Mouse (Mus musculus) adipocyte (in vitro differentiated cells): Measurements from ENCODE around the gene Myo1e.

ENCODE experiments used
- DNase-seq: peaks from one replicate; pipeline ENCODE4 v3.0.0-alpha.2; 2016; ENCODE audit warnings: low spot score

The Myo1e gene

GRCm38 (mm10) chr9:70284584-70285140 lies 77.5 kb downstream of the Myo1e start:
- DNase-seq = peak; percentile 26

GRCm38 (mm10) chr9:70290785-70291184 lies 83.6 kb downstream of the Myo1e start:
- no peak for DNase-seq

- DNase-seq = no peak
Measured at GRCm38 (mm10) chr9:70296916-70297315, 89.8 kb downstream of the Myo1e start.

DNA sequence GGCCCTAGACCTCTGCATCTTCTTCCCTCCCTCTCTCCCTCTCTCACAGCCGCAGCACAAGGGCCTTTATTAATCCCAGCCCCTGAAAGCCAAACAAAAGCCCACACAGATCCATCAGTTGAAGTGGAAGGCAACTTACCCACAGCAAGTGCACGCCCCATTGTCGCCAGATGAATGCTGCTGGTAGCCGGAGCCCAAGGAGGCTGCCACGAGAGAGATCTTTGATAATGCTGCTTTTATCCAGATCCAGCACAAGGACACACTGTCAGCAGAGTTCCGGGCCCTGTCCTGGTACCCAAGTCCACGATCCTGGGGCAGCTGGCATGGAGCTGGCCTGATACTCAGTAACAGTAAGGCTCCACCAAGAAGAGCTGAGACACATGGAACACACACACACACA lies 91.1 kb downstream of the Myo1e start:
- DNase-seq = no peak

DNA sequence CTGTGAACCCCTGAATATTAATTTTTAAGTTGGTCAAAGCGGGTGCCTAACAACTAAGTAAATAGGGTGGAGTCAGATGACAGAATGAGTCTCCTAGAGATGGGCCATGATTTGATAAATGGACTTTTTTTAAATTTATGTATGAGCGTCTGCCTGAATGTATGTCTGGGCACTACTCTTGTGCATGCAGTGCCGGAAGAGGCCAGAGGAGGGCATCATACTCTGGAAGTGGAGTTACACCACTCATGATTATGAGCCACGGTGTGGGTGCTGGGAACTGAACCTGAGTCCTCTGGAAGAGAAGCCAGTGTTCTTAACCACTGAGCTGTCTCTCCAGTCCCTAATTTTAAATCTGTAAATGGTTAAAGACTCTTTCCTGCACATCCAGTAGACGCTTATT lies 93.6 kb downstream of the Myo1e start:
- no peak for DNase-seq

- no peak for DNase-seq
Measured at GRCm38 (mm10) chr9:70301598-70301997, 94.4 kb downstream of the Myo1e start.

- DNase-seq = no peak
Measured at GRCm38 (mm10) chr9:70304901-70305300, 97.8 kb downstream of the Myo1e start.

- DNase-seq = no peak
Measured at GRCm38 (mm10) chr9:70310046-70310445, 102.9 kb downstream of the Myo1e start.

GRCm38 (mm10) chr9:70314019-70314418 lies 106.9 kb downstream of the Myo1e start:
- DNase-seq = no peak

DNA sequence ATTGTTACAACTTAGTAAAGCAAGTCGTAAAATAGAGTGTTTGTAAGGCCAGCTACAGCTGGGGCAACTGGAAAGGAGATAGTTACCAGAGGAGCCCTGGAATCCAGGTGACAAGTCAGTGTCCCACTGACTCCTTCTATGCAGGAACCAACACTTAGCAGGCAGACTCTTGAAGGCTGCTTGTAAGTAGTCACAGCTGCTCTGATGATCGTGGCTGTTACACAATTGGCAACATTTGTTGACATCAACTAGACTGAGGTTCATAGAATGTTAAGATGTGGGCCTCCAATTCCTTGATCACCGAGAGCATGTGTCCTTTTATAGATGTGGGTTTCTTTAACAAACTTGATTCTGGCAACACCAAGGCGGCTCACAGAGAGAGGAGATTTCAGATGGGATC lies 108.0 kb downstream of the Myo1e start:
- DNase-seq = peak; percentile 7

GRCm38 (mm10) chr9:70318601-70319000 lies 111.5 kb downstream of the Myo1e start:
- DNase-seq = peak; percentile 27

- DNase-seq = no peak
Measured at GRCm38 (mm10) chr9:70324336-70324735, 117.2 kb downstream of the Myo1e start.

GRCm38 (mm10) chr9:70325880-70326595 lies 118.9 kb downstream of the Myo1e start:
- DNase-seq = no peak

DNA sequence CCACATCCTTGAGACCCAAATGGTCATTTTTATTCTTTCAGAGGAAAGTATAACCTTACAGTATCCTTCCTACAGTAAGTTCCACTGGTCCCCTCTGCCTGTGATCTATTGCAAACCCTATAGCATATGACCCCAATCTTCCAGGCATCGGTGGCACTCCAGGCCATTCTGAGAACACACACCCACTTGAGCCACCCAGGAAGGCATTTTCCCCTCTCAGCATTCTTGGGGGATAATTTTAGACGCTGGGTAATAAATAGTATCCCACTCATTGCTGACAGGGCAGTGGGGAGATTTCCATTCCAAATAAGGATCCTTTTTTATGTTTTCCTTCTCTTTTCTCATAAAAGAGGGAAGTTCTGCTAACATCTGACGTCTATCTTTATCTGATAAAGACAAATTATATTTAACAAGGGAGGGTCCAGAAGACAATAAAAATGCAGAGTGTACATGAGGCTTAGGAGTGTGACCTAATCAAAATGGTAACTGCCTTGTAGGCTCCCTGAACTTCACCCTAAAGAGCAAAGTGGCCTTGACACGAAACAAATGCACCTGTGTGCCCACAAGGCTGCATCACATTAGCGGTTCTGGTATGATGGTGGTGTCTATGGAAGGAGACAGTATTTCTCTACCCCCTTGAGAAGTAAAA lies 121.2 kb downstream of the Myo1e start:
- DNase-seq = no peak

DNA sequence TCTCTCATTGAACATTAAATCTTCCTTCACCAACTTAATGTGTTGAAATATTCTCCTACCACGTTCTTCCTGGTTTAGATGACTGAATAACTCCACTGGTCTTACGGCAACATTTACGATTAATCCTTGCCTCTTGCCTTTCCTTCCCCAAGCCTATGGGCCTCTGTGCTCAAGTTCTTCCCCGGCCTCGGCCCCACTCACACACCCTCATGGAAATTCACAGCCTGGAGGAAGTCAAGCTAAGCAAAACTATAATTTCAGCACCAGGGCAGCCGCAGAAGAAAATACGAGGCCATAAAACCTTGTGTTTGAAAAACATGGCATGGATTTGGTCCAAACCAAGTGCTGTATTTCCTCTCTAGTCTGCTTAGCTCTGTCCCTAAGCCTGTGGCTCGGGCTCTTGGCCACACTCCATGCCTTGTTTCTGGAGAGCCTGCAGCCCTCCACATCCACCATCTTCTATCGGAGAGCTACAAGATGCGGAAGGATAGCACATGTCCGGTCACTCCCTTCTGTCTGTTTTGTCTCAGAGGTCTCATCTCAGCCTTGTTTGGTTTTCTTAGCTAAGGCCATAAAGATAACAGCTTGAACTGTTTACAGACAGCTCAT lies 124.7 kb downstream of the Myo1e start:
- DNase-seq = no peak

DNA sequence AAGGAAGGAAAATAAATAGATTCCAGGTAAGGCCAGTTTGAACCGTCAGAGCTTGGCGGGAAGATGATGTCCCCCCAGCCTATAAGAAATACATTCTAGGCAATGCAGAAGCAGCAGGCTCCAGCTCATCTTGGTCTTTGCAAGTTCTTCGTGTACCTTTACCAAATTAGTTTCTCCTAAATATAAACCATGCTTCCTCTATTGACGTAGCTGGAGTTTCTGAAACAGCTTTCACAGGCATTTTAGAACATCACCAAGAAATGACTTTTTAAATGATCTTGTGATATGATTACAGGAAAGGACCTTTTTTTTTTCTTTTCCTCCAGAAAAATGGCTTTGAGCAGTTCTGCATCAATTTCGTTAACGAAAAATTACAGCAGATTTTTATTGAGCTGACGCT lies 131.2 kb downstream of the Myo1e start:
- no peak for DNase-seq

- DNase-seq = no peak
Measured at GRCm38 (mm10) chr9:70338894-70339293, 131.7 kb downstream of the Myo1e start.

DNA sequence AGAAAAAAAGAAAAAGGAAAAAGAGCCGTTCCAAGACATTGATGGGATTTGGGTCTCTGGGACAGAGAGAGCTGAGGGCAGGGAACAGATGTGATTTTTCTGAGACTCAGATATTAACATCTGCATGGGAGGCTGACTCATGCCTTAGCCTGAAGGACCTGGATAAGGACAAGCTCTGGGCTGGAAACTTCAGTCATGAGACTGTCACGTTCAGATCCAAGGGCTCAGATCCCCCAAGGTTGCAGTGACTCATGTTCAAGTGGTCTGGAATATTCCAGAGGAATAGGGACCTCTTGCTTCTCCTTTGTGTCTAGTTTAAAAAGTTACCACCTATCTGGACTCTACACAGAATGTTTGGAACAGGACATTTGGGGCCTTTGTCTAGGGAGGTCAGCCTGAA lies 142.1 kb downstream of the Myo1e start:
- DNase-seq = no peak

DNA sequence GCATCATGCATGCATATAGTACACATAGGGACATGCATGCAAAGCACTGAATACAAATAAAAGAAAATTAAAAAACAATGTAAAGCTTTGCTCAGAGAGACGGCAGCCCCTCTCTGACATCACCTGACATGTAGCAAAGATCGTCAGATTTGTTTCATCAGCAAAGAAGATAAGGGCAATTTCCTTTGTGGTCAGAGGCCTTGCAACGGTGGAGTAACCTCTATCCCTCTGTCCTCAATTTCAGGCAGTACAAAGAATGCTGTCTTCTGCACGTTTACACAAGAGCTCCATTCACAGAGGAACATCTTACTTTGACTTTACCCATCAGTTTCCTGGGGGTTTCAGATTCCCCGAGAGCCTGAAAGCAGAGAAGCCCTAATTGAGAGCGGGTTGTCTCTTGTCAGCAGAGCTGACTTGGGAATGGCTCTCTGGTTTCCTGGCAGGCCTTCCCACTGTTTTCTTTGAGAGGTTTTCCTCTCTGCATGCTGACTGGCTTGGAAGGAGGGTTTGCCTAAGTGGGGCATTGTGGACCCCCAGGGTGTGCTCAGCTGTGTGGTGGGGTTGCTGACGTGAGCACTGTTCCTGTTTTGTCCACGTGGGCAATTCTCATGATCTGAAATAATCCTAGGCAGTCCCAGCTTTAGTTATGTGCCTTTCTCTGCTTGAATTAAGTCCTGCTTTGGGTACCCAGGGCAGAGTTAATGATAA lies 144.6 kb downstream of the Myo1e start:
- DNase-seq = no peak

DNA sequence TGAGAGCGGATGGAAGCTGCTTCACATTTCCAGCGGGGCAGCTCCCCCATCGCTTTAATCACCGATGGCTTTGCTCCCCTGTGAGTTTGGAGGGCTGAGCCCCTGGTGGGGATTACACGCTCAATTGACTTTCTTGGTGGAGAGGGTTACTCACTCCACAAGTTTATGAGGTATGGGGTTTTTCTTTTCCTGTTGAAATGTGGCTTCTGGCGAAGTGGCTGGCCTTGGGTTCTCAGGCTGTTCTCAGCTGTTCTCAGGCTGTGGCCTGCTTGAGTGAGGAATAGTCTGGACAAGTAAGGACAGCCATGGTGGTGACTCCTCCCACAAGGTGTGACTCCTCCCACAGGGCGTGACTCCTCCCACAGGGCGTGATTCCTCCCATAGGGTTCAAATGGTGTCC lies 149.1 kb downstream of the Myo1e start:
- no peak for DNase-seq

DNA sequence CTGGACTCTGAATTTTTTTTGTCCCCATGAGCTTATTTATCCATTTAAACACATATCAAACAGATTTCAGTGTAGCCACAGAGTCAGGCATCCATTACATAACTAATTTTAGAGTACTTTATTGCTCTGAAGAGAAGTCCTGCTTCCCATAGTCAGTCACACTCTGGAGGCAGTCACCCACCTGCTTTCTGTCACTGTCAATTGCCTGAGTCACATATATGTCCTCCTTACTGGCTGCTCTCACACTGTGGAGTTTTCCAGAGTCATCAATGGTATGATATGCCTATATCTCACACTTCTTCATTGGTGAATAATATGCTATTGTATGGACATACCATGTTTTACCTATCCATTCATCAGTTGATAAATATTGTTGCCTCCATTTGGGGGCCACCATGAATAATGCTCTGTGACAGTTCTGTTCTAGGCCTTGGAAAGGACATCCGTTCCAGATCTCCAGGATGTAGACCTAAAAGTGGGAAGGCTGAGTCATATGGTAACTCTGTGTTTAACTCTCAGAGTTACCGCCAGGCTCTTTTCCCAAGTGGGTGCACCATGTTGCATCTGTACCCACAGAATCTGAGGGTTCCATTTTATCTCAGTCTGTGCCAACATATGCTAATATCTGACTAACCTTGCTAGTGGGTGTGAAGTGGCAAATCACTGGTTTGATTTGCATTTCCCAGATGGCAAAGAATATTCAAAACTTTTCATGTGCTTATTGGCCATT lies 152.4 kb downstream of the Myo1e start:
- DNase-seq = no peak

GRCm38 (mm10) chr9:70364741-70365140 lies 157.6 kb downstream of the Myo1e start:
- no peak for DNase-seq
